Mouse (Mus musculus) lung, postnatal 14 days (tissue): Measurements from ENCODE around the gene Pdzd7.

Experiments used
- DNase-seq: peaks from one replicate; pipeline ENCODE4 v3.0.0; 2021

Gene Pdzd7

DNA sequence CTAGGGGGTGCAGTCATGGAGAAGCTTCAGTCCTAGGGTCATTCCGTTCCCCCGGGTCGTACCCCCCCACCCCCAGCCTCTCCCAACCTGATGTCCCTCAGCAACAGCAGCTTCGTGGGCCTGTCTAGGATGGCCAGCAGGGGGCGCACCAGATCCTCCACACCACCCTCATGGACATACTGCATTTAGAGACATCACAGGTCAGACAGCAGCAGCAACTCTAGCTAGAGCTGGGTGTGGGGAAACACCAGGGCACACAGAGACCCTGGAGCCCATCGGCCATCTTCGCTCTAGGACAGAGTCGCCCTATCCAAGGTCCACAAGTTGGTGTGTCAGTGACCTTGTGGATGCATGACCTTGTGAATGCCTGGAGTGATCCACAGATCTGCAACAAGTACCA is 15.4 kb downstream of the Pdzd7 start:
- DNase-seq: peak; percentile 76

DNA sequence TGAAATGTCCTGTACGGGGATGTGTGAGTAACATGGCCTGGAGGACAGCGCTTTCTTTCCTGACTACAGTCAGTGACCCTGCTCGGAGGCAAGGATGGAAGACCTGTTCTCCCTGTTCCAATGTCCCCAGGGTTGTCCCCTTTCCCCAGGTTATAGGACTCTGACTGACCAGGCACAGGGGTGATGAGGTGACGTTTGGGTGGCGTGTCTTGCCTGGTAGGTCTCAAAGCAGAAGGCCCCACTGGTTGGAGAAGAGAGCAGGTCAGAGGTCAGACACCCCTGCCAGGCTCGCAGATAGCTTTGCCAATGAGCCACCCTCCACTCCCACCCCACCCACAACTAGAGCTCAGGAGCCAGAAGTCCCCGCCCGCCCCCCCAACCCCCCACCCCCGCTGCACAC is 15.9 kb downstream of the Pdzd7 start:
- no peak for DNase-seq

DNA sequence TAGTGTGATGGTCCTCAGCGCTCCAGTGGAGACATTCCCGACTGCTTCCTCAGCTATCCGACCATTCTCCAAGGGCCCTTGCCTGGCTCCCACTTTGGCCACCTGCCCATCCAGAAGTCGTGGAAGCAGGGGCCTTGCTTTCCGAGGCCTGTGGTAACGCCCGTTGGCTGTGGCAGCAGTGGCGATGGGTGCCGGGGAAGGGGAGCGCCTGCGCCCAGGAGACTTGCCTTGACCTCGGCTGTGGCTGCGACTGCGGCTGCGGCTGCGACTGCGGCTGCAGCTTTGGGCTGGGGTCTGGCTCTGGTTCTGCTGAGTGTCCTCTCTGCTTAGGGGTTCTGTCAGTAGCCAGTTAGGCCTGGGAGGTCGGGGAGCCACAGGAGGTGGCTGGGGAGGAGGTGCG is 16.8 kb downstream of the Pdzd7 start:
- DNase-seq: no peak

DNA sequence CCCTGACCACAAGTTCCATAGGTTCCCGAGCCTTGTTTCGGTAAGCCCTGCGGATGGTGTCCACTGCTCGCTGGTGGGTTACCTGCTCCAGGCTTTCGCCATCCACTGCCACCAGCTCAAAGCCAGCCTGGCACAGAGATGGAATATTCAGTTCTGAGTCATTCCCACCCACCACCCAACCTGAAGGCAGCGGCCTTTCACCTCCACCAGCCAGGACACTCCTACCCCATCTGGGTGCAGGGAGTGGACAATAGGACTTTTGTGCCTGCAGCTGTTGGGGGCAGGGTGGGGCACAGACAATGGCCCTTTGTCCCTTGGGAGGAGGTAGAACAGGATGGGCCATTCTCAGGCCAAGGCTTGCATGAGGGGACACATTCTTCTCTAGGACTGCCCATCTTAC is 17.7 kb downstream of the Pdzd7 start:
- DNase-seq: no peak

DNA sequence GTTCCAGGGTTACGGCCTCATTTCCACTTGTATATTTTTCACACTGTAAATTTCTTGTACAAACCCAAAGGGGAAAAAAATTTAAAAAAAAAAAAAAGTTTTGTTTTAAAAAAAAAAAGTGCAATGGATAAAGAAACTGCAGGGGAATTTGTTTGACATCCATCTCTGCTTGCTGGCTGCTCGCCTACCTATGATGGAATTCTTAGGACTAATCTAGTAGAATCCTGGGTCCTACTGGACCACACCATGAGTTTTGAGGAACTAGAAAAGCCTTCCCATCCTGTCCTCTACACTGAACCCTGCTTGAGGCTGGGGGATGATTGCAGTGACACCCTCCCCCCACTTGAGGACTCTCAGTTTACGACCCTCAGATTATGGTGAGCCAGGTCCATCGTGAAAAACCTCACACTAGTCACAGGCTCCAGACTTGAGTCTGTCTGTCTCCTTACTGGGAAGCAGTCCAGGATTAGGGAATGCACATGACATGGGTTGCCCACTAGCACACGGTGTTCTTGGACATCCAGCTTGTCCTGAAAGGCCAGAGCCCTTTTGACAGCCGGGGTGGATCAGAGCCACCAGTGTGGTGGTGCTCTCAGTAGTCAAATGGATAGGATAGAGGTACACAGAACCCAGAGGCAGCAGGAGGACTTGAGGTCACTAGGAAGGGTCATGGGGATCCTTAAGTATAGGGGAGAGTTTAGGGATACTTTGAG is 18.4 kb downstream of the Pdzd7 start:
- DNase-seq: no peak

DNA sequence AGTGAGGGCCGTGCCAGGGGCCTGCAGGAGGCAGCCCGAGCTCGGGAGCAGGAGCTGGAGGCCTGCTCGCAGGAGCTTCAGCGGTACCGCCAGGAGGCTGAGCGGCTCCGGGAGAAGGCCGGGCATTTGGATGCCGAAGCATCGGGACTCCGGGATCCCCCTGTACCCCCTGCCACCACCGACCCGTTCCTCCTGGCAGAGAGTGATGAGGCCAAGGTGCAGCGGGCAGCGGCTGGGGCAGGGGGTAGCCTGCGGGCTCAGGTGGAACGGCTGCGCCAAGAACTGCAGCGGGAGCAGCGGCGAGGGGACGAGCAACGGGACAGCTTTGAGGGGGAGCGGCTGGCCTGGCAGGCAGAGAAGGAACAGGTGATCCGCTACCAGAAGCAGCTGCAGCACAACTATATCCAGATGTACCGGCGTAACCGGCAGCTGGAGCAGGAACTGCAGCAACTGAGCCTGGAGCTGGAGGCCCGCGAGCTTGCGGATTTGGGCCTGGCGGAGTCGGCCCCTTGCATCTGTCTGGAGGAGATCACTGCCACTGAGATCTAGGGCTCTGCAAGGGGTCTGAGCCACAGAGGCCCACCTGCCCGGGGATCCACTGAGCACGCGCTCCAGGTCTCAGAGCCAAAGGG is 19.5 kb downstream of the Pdzd7 start:
- DNase-seq: no peak

DNA sequence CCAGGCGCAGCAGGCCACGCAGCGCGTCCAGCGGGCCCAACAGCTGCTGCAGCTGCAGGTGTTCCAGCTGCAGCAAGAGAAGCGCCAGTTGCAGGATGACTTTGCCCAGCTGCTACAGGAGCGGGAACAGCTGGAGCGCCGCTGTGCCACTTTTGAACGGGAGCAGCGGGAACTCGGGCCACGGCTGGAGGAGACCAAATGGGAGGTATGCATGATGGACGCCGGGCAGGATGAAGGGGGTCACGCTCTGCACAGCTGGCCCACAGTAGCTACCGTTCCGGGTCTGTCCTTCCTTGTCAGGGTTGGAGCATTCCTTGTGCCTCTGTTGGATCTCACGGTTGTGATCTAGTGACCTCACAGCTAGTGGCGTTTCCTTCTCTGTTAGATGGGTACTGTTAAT is 20.7 kb downstream of the Pdzd7 start:
- no peak for DNase-seq

DNA sequence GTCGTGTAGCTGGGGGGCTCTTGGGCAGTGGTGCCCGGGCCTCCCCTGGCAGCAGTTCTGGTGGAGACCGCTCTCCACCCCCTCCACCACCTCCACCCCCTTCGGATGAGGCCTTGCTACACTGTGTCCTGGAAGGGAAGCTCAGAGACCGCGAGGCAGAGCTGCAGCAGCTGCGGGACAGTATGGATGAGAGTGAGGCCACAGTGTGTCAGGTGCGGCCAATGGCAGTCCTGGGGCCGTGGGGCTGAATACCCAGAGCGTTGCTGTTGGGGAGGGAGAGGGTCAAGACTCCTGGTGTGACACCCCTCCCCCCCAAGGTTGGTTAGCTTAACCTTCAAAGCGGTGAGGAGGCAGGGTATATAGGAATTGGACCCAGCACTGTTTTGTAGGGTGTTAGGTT is 21.5 kb downstream of the Pdzd7 start:
- no peak for DNase-seq

DNA sequence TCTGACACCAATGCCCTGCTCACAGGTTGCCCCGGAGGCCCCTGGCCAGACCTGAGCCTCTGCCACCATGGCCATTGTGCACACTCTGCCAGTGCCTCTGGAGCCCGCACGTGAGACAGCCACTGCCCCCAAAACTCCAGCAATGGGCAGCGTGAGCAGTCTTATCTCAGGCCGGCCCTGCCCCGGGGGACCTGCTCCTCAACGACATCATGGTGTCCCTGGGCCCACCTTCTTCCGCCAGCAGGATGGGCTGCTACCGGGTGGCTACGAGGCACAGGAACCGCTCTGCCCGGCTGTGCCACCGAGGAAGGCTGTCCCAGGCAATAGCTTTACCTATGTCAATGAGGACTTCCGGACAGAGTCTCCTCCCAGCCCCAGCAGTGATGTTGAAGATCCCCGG is 24.2 kb downstream of the Pdzd7 start:
- no peak for DNase-seq

DNA sequence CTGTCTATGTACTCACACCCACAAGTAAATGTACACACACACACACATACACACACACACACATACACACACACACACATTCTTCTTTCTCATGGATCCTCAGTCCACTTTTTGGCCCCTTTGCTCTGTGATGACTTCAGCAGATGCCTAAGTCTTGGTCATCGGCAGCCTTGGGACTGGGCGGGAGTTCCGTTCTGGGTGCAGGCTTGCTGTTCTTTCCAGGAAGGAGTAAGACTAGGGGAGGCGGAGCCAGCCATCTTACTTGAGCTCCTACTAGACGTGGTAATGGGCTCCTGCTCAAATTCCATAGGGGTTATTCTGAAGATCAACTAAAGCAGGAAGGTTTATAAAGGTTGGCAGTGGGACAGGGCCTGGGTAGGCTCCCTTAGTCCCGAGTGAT is 25.2 kb downstream of the Pdzd7 start:
- DNase-seq: peak; percentile 56

DNA sequence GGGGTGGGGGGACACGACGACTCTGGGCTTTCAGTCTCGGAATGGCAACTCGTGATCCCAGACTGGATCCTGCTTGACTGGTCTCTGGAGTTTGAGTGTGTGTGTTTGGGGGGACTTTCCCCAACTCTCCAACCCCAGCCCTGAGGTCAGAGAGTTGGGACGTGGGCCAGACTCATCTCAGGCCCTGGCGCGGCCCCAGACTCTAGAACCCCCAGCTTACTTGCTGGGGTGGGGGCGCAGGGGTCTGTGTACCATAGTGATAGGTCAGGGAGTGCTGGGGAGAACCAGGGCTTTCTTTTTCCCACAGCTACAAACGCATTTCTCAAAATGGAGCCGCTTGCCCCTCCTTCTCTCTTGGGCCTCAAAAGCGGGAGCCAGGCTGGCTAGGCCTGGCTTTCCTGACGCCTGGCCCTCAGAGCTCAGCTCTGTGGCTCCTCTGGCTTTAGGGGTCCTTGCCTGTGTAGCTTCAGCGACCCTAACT is 27.1 kb downstream of the Pdzd7 start:
- DNase-seq: peak; percentile 34

DNA sequence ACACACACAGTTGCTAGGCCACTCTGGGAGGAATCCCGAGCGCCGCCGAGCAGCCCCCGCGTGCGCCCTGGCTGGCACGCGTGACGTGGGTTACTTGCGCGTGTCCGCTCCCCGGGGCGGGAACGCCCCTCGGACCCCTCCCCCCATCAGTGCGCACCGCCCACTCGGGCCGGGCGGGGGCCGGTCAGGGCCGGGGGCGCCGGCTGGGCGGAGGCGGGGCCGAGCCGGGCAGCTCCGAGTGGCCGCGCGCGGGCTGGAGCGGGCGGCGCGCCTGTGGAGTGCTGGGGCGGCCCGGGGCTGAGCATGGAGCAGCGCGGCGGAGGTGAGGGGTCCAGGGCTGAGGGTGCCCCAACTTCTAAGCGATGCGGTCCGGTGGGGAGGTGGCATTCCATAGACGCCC is 27.6 kb downstream of the Pdzd7 start:
- peak; percentile 90 for DNase-seq

DNA sequence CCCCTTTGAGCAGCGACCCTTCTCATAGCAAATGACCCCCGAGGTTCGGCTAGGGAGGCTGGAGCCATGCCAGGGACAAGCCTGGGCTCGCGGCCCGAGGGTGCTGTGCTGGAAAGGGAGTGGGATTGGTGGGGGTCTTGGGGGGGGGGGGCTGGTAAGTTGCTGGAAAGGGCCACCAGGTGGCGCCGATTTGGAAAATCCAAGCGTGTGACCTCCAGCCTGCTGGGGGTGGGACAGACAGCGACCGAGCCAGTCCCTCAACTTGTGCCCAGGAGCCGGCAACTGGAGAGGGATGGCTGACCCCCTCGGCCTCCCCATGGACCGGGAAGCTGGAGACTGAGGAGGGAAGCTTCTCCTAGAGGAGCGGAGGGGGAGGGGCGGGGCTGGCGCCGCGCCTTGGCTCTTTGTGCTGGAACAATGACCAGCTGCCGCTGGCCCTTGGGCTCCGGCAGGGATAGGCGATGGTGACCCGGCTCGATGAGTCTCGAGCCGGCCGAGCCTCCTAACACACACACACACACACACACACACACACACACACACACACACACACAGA is 28.2 kb downstream of the Pdzd7 start:
- DNase-seq: peak; percentile 88

DNA sequence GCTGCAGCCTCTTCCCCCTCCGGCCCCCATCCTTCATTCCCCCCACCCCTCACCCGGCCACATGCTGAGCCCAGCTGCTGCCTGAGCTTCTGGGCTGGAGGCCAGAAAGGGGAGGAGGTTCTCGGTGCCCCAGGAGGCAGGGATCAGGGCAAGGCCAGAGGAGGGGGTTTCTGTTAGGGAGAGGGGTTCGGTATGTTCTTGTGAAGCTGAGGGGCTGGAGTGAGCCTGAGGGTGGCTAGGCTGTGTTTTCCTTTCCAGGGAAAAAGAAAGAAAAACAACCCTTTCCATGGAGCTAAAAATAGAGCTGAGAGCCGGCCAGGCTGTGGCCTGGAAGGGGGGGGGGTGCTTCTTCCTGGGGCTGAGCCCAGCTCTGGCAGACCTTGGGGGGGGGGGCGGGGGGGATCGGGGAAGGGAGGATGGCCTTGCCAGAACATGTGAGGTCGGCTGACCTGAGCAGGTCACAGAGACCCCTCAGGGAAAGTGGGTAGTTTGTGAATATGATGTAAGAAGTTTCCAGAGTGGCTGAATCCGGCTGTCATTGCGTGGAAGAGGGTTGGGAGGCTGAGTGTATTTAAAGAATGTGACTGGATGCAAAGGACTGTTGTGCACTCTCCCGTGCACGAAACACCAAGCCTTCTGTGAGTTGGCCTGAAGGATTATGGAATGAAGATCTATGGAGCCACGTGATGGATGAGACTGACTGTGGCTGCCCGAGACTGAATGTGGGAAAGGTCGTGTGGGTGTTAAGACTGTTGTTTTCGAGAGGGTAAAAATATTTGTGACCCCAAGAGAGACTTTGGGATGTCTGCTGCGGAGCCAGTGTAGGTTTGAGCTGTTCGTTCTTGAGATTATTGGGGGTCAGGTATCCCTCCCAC is 28.9 kb downstream of the Pdzd7 start:
- DNase-seq: peak; percentile 85

DNA sequence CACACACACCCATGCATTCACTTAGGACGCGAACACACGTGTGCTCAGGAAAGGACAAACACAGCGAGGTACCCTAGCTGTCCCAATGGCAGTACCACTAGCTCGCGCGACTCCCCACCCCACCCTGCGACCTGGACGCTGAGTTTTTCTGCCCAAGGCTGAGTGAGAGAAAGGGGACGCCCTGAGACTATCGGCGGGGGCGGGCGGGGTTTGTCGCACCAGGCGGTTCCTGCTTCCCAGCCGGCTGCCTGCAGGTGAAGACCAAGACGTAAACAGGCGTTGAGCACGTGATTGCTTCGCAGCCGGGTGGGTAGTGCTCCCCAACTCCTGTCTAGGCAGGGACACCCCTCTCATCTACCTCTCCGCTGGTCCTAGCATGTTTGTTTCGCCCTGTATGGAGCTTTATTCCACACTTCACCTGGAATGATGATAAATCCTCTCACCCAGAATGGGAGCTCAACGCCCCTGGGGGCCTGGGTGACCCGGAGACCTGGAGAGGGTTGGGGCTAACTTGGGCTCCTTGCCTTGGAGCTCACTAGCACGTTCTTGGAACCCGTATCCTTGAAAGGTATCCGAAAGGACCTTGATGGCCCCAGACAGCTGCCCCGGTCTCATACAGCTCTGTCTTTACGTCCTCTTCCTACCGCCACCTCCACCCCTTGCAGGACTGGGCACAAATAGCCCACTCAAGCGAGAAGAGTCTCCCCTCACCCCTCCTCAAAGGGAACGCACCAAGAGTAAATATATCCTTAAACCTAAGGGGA is 29.8 kb downstream of the Pdzd7 start:
- DNase-seq: peak; percentile 71

DNA sequence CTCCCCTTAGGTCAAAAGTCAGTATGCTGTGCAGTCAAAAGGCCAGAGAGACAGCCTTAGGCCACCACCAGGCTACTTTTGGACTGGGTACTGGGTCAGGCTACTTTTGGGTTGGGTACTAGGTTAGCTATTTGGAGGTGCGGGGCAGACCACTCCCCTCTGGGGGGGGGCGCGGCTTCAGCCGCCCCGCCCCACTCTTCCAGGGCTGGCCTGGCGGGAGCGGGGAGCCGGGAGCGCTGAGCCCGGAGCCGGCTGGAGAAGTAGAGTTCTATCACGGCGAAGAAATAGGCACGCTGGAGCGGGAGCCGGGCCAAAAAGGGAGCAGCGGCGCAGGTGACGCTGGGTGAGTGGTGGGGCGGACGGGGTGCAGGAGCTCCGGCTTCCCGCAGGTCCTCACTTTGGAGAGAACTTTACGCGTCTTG is 30.5 kb downstream of the Pdzd7 start:
- peak; percentile 75 for DNase-seq

DNA sequence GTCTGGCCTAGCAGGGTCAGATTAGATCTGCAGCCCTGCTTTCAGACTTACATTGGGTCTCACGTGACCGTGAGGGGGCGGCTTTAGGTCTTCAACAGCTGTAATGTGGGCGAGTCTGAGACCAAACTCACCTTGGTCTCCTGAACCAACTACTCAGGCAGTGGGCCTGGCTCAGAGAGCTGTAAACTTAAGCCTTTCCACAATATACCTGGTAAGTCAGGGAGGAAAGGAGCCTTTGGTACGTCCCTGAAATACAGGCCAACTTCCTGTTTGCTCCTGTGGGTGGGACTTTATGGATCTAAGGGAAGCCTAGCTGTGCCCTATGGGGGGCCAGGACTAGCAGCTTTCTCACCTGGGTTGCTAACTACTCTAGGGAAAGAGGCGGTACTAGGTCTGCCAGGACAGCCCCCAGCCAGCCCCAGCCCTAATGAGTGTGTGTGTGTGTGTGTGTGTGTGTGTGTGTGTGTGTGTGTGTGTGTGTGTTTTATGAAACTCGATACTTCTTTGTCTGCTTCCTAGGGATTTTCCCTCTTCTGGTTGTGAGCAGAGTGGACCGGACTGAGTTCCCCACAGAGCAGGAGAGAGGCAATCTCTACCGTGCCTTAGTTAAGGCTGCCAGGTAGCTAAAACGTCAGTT is 31.1 kb downstream of the Pdzd7 start, which contains the start of gene Lzts2:
Gene Lzts2 (plus strand): TSS at position 80 of the 637 bp plus-strand sequence.
- DNase-seq: no peak

DNA sequence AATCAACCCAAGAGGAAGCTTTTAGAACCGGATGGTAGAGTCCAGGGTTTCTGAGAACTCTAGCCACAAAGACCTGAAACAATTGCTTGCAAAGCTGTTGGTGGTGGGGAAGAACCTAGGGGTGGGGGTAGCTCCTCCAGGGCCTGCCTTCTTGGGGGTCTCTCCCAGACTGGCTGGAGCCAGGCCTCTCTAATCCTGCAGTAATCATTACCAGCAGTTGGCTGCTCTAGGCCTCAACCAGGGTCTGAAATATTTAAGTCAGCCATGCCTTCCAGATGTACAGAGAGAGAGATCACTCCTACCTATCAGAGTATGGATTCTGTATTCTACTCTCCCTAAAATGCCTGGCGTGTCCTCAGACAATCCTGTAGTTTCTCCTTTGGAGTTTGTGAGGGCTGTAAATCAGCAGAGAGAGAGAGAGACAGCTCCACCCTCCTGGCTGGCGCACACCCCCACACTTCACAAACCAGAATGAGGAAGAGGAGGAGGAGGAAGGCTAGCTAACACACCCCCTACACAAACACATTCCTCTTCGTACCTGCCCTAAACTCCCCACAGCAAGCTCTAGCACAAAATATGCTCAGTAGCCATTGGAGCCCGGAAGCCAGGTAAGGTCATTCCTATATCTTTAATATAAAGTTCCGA is 31.8 kb downstream of the Pdzd7 start:
- DNase-seq: no peak

DNA sequence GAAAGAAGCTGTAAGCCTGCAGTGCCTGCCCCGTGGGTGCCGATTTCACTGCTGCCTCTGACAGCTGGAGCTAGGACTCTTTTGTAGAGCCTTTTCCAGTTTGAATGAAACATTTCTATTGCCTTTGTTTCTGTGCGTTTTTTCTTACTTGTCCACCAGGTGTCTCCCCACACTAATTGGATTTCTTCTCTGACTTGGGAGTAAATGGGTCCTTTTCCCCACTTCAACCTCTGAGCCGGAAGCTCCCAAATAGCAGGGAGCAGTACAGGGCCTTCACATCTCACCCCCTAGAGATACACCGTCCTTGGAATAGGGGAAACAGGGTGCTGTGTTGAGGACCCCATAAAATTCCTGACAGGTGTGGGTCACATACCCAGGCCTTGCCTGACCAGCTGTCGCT is 32.9 kb downstream of the Pdzd7 start:
- peak; percentile 42 for DNase-seq

DNA sequence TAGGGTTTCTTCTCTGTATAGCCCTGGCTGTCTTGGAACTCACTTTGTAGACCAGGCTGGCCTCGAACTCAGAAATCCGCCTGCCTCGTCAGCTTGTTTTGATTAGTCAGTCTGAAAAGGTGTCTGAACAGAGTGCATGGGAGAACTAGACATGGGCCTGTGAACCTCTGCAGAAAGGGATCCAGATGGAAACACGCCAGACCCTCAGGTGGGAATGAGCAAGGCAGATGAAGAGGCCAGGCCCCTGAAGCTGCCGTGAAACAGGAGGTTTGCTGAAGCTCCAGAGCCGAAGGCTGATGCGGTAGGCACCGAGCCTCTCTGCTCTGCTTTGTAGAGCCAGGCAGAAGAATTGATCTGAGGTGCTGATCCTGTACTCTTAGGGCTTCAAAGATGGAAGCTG is 33.3 kb downstream of the Pdzd7 start:
- DNase-seq: no peak

DNA sequence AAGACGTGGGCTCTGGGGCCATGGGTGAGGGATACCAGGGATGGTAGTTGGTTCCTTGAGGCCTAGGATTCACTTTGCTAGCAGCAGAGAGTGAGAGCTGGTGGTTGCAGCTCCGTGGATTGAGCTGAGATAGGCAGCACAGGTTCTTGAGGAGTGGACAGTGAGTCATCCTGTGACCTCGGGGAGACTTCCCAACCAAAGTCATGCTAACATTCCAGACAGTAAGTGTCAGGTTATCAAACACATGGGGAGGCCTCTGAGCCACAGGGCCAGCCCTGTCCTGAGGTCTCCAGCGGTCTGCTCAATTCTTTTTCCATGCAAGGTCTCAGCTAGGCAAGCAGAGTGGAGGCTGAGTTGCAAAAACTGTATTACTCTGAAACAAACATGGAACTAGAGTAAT is 34.9 kb downstream of the Pdzd7 start:
- DNase-seq: no peak
